Mouse (Mus musculus): ENCODE measurements around the gene Scamp3.

DNA sequence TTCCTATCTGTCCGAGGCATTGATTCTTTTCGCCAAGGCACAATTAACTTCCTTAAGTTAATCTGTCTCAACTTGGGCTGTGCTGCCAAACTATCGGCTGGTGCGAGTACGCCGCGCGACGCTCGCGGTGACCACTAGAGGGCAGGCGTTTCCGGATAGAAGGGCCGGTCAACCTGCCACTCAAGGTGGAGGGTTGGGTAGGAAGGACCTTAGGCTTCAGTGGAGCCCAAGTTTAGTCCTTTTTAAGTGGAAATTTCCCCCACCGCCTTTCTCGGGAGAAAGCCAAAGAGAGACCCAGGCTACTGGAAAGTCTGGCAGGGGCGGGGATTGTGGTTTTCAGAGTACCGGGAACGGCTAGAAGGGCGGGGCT is 50.9 kb downstream of the Scamp3 start:
- TF ChIP-seq CTCF (IDR thresholded peaks at IDR 0.05; ENCODE audit: low read depth, low read length) (peak; percentile 96), POLR2A (IDR thresholded peaks at IDR 0.05; ENCODE audit: borderline replicate concordance, low read depth, low read length) (no peak)

Measured in bone marrow macrophage, adult 2 months (primary cell).